Mouse (Mus musculus): ENCODE results near the gene Smoc1. TPM values are rescaled to one million over a fixed set of nuclear protein-coding genes. Genes with fewer than 3 reads are reported as not detected.

The Smoc1 gene
- 132 and 152 TPM in 2 replicates for total RNA-seq (2021)
- long read RNA-seq, transcript Smoc1-201 (13 exons, 3,439 nt): major isoform, 11 of 54 reads
- long read RNA-seq, partial matches to known transcripts: 40 of 54 reads
- long read RNA-seq, other reads (novel, unspliced or antisense): 3 of 54 reads

- DNase-seq: peak; percentile 89
Observed at GRCm38 (mm10) chr12:81026277-81026994, at the start of gene Smoc1. Gene Smoc1 (plus strand): TSS chr12:81026808.

- peak; percentile 71 for DNase-seq
Observed at GRCm38 (mm10) chr12:80982326-80982725, 44.3 kb upstream of the Smoc1 start.

GRCm38 (mm10) chr12:80983695-80984094 lies 42.9 kb upstream of the Smoc1 start:
- no peak for DNase-seq

- DNase-seq: no peak
Observed at GRCm38 (mm10) chr12:80986628-80987027, 40.0 kb upstream of the Smoc1 start.

GRCm38 (mm10) chr12:80988286-80988685 lies 38.3 kb upstream of the Smoc1 start:
- no peak for DNase-seq

- no peak for DNase-seq
Observed at GRCm38 (mm10) chr12:80990901-80991445, 35.6 kb upstream of the Smoc1 start.

GRCm38 (mm10) chr12:80991806-80992205 lies 34.8 kb upstream of the Smoc1 start:
- no peak for DNase-seq

GRCm38 (mm10) chr12:80992540-80993122 lies 34.0 kb upstream of the Smoc1 start:
- peak; percentile 42 for DNase-seq

- no peak for DNase-seq
Observed at GRCm38 (mm10) chr12:80993773-80994172, 32.8 kb upstream of the Smoc1 start.

GRCm38 (mm10) chr12:80995326-80995725 lies 31.3 kb upstream of the Smoc1 start:
- DNase-seq: no peak

GRCm38 (mm10) chr12:80997652-80998051 lies 29.0 kb upstream of the Smoc1 start:
- no peak for DNase-seq

- DNase-seq: no peak
Observed at GRCm38 (mm10) chr12:80998528-80999221, 27.9 kb upstream of the Smoc1 start.

GRCm38 (mm10) chr12:81000924-81001323 lies 25.7 kb upstream of the Smoc1 start:
- no peak for DNase-seq

- no peak for DNase-seq
Observed at GRCm38 (mm10) chr12:81002841-81003635, 23.6 kb upstream of the Smoc1 start.

- no peak for DNase-seq
Observed at GRCm38 (mm10) chr12:81009813-81010212, 16.8 kb upstream of the Smoc1 start.

- no peak for DNase-seq
Observed at GRCm38 (mm10) chr12:81011994-81012393, 14.6 kb upstream of the Smoc1 start.

- DNase-seq: peak; percentile 58
Observed at GRCm38 (mm10) chr12:81013496-81013895, 13.1 kb upstream of the Smoc1 start.

GRCm38 (mm10) chr12:81017624-81018023 lies 9.0 kb upstream of the Smoc1 start:
- no peak for DNase-seq

GRCm38 (mm10) chr12:81018516-81019279 lies 7.9 kb upstream of the Smoc1 start:
- DNase-seq: no peak

- DNase-seq: no peak
Observed at GRCm38 (mm10) chr12:81019280-81019935, 7.2 kb upstream of the Smoc1 start.

GRCm38 (mm10) chr12:81024407-81024806 lies 2.2 kb upstream of the Smoc1 start:
- DNase-seq: no peak

Measured in adrenal gland, postnatal 25 days (tissue).